8 mouse cellular contexts compared by ENCODE assay signal in the genomic region with DNA sequence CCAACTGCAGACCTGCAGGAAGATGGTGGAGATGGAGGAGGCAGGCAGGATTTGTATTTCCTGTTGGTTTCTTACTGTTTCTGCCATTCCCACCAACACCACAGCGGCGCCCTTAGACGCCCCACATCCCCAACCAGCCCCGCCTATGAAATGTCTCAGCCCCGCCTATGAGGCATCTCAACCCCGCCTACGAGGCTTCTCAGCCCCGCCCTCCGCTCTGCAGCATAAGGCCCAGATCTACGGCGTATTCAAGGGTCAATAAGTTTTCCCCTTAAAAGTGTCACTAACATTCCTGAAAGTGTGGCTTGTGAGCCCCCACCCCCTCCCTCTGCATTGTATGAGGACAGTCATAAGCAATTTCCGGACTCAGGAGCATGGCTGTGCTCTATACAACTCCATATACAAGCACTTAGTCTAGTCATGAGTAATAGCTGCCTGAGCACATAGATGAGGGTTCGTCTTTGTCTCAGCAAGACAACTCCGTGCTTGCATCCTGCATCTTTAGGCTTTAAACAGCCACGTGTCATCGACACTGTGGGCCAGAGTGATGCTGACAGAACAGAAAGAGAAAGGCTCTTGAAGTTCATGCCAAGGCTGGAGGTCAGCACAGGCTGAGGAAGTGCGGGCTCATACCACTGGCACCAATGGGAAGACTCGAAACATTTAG.
DNase-seq lines count a peak whose midpoint lies in the region; ATAC-seq lines count a peak whose summit lies in the region.

No protein-coding gene starts in this region.

- 38% methylated on average over 18 of the region's 18 CpGs for WGBS in midbrain, embryonic 11.5 days
- 44% methylated on average over 16 of the region's 18 CpGs for WGBS in midbrain, embryonic 16.5 days
- 33% methylated on average over 17 of the region's 18 CpGs for WGBS in embryonic facial prominence, embryonic 14.5 days
- 28% methylated on average over 18 of the region's 18 CpGs for WGBS in limb, embryonic 10.5 days

- no peak overlapping the region for H3K27ac ChIP-seq in midbrain, embryonic 11.5 days (ENCODE audit: low read depth, low read length)
- no peak overlapping the region for H3K27ac ChIP-seq in midbrain, embryonic 16.5 days (ENCODE audit: low read length)
- no peak overlapping the region; the same call in 1 of the 2 replicates for H3K27ac ChIP-seq in embryonic facial prominence, embryonic 14.5 days (replicated peaks; ENCODE audit: low read depth, low read length)
- H3K27ac ChIP-seq in limb, embryonic 10.5 days = peak overlapping the region; percentile 80

- no peaks in the 10 kb centered on the region; the same call in 1 of the 2 replicates for H3K27me3 ChIP-seq in midbrain, embryonic 11.5 days (ENCODE audit: control insufficient read depth, insufficient read depth, low read length)
- no peaks in the 10 kb centered on the region for H3K27me3 ChIP-seq in midbrain, embryonic 16.5 days (ENCODE audit: control insufficient read depth, insufficient read depth, low read depth, low read length)
- no peaks in the 10 kb centered on the region for H3K27me3 ChIP-seq in embryonic facial prominence, embryonic 14.5 days (replicated peaks; ENCODE audit: control insufficient read depth, insufficient read depth, low read length)
- no peaks in the 10 kb centered on the region for H3K27me3 ChIP-seq in limb, embryonic 10.5 days (ENCODE audit: low read depth, poor library complexity, severe bottlenecking)

- no peaks in the 10 kb centered on the region for H3K36me3 ChIP-seq in midbrain, embryonic 11.5 days (ENCODE audit: control insufficient read depth, insufficient read depth, low read length)
- H3K36me3 ChIP-seq in midbrain, embryonic 16.5 days (ENCODE audit: control insufficient read depth, insufficient read depth, low read length) = no peaks in the 10 kb centered on the region
- no peaks in the 10 kb centered on the region for H3K36me3 ChIP-seq in embryonic facial prominence, embryonic 14.5 days (ENCODE audit: control insufficient read depth, insufficient read depth, low read length)
- no peaks in the 10 kb centered on the region for H3K36me3 ChIP-seq in limb, embryonic 10.5 days

- 0 out of 2 replicates have a peak, but pooled peaks have one; percentile 25 for ATAC-seq in midbrain, embryonic 11.5 days (ENCODE audit: low FRiP score)
- ATAC-seq in midbrain, embryonic 16.5 days = no peak
- ATAC-seq in embryonic facial prominence, embryonic 14.5 days (ENCODE audit: low read depth) = no peak

- H3K9ac ChIP-seq in midbrain, embryonic 11.5 days (ENCODE audit: low read length) = no peak overlapping the region
- no peak overlapping the region for H3K9ac ChIP-seq in midbrain, embryonic 16.5 days (ENCODE audit: low read depth, low read length)
- 0 out of 2 replicates have a peak overlapping the region, but pooled peaks have one; percentile 6 for H3K9ac ChIP-seq in embryonic facial prominence, embryonic 14.5 days (ENCODE audit: low read depth, low read length)

- peak; percentile 91 for DNase-seq in midbrain, embryonic 11.5 days (ENCODE audit: low spot score, missing footprints)
- DNase-seq in embryonic facial prominence, embryonic 14.5 days (ENCODE audit: low spot score) = peak; percentile 71
- DNase-seq in limb, embryonic 10.5 days (ENCODE audit: low spot score) = peak; percentile 76
- DNase-seq in neural tube, embryonic 10.5 days (ENCODE audit: extremely low spot score, low spot score) = peak; percentile 48
- DNase-seq in gastrocnemius, postnatal 4 days (ENCODE audit: low spot score in 2 of 2) = no peak
- DNase-seq in ovary, postnatal 36 days (ENCODE audit: low spot score) = no peak
- no peak for DNase-seq in layer of hippocampus, postnatal 14 days (ENCODE audit: low spot score in 2 of 2)

- peaks cover 26% of the 10 kb centered on the region for H3K4me1 ChIP-seq in midbrain, embryonic 11.5 days (ENCODE audit: control insufficient read depth, insufficient read depth, low read length)
- peaks cover 18% of the 10 kb centered on the region for H3K4me1 ChIP-seq in midbrain, embryonic 16.5 days (ENCODE audit: control insufficient read depth, insufficient read depth, low read length)
- H3K4me1 ChIP-seq in embryonic facial prominence, embryonic 14.5 days (ENCODE audit: control insufficient read depth, insufficient read depth, low read length) = peaks cover 6% of the 10 kb centered on the region; the same call in 1 of the 2 replicates
- H3K4me1 ChIP-seq in limb, embryonic 10.5 days = peaks cover 68% of the 10 kb centered on the region

- H3K4me2 ChIP-seq in midbrain, embryonic 11.5 days = no peak overlapping the region
- H3K4me2 ChIP-seq in midbrain, embryonic 16.5 days (ENCODE audit: low read length) = no peak overlapping the region
- peak overlapping the region; percentile 21; the same call in 1 of the 2 replicates for H3K4me2 ChIP-seq in embryonic facial prominence, embryonic 14.5 days (ENCODE audit: low read depth, low read length)

- H3K4me3 ChIP-seq in midbrain, embryonic 11.5 days (ENCODE audit: low read depth, low read length) = no peak overlapping the region
- H3K4me3 ChIP-seq in midbrain, embryonic 16.5 days (ENCODE audit: low read depth, low read length) = no peak overlapping the region
- no peak overlapping the region for H3K4me3 ChIP-seq in embryonic facial prominence, embryonic 14.5 days (ENCODE audit: low read depth, low read length)
- peak overlapping the region; percentile 25 for H3K4me3 ChIP-seq in limb, embryonic 10.5 days

- H3K9me3 ChIP-seq in midbrain, embryonic 11.5 days (ENCODE audit: control insufficient read depth, low read length) = no peaks in the 10 kb centered on the region
- no peaks in the 10 kb centered on the region for H3K9me3 ChIP-seq in midbrain, embryonic 16.5 days (replicated peaks; ENCODE audit: control insufficient read depth, low read length, poor library complexity, severe bottlenecking)
- no peaks in the 10 kb centered on the region for H3K9me3 ChIP-seq in embryonic facial prominence, embryonic 14.5 days (ENCODE audit: control insufficient read depth, low read length)
- no peaks in the 10 kb centered on the region for H3K9me3 ChIP-seq in limb, embryonic 10.5 days (replicated peaks)

Comparison
In these comparisons a context has a peak if more than half of its experiments do, and no peak if none do; other contexts are left out.
1. DNase-seq: peak in midbrain, embryonic 11.5 days (single experiment), embryonic facial prominence, embryonic 14.5 days (single experiment), limb, embryonic 10.5 days (single experiment) and neural tube, embryonic 10.5 days (single experiment); none in gastrocnemius, postnatal 4 days (0 of 2), ovary, postnatal 36 days (single experiment) and layer of hippocampus, postnatal 14 days (0 of 2).